Mouse (Mus musculus): ENCODE results near the gene Lcp2.

Lcp2 gene

GRCm38 (mm10) chr11:34047542-34047937 lies 820 bp downstream of the Lcp2 start:
- in situ Hi-C loops (cut with MseI, MboI): no loop called here

GRCm38 (mm10) chr11:34048375-34049124 lies 1.8 kb downstream of the Lcp2 start:
- in situ Hi-C loops (cut with MseI, MboI): no loop called here

- in situ Hi-C loops (cut with MseI, MboI): no loop called here
Measured at GRCm38 (mm10) chr11:34049125-34049379, 2.3 kb downstream of the Lcp2 start.

GRCm38 (mm10) chr11:34050063-34050462 lies 3.3 kb downstream of the Lcp2 start:
- in situ Hi-C loops (cut with MseI, MboI): no loop called here

- in situ Hi-C loops (cut with MseI, MboI): no loop called here
Measured at GRCm38 (mm10) chr11:34050643-34051042, 3.9 kb downstream of the Lcp2 start.

GRCm38 (mm10) chr11:34053031-34053818 lies 6.5 kb downstream of the Lcp2 start:
- in situ Hi-C loops (cut with MseI, MboI): no loop called here

- in situ Hi-C loops (cut with MseI, MboI): no loop called here
Measured at GRCm38 (mm10) chr11:34054031-34054727, 7.5 kb downstream of the Lcp2 start.

- in situ Hi-C loops (cut with MseI, MboI): no loop called here
Measured at GRCm38 (mm10) chr11:34056715-34057114, 10.0 kb downstream of the Lcp2 start.

- in situ Hi-C loops (cut with MseI, MboI): no loop called here
Measured at GRCm38 (mm10) chr11:34058332-34058731, 11.6 kb downstream of the Lcp2 start.

- in situ Hi-C loops (cut with MseI, MboI): no loop called here
Measured at GRCm38 (mm10) chr11:34058960-34059359, 12.2 kb downstream of the Lcp2 start.

GRCm38 (mm10) chr11:34061740-34062139 lies 15.0 kb downstream of the Lcp2 start:
- in situ Hi-C loops (cut with MseI, MboI): no loop called here

- in situ Hi-C loops (cut with MseI, MboI): no loop called here
Measured at GRCm38 (mm10) chr11:34063257-34063656, 16.5 kb downstream of the Lcp2 start.

GRCm38 (mm10) chr11:34063702-34064485 lies 17.2 kb downstream of the Lcp2 start:
- in situ Hi-C loops (cut with MseI, MboI): no loop called here

- in situ Hi-C loops (cut with MseI, MboI): no loop called here
Measured at GRCm38 (mm10) chr11:34070596-34070995, 23.9 kb downstream of the Lcp2 start.

- in situ Hi-C loops (cut with MseI, MboI): no loop called here
Measured at GRCm38 (mm10) chr11:34072309-34072708, 25.6 kb downstream of the Lcp2 start.

GRCm38 (mm10) chr11:34073776-34074175 lies 27.1 kb downstream of the Lcp2 start:
- in situ Hi-C loops (cut with MseI, MboI): no loop called here

- in situ Hi-C loops (cut with MseI, MboI): no loop called here
Measured at GRCm38 (mm10) chr11:34077870-34078269, 31.1 kb downstream of the Lcp2 start.

- in situ Hi-C loops (cut with MseI, MboI): no loop called here
Measured at GRCm38 (mm10) chr11:34078581-34078980, 31.9 kb downstream of the Lcp2 start.

- in situ Hi-C loops (cut with MseI, MboI): no loop called here
Measured at GRCm38 (mm10) chr11:34079542-34080464, 33.1 kb downstream of the Lcp2 start.

- in situ Hi-C loops (cut with MseI, MboI): no loop called here
Measured at GRCm38 (mm10) chr11:34083795-34084194, 37.1 kb downstream of the Lcp2 start.

GRCm38 (mm10) chr11:34084639-34085038 lies 37.9 kb downstream of the Lcp2 start:
- in situ Hi-C loops (cut with MseI, MboI): no loop called here
